Mouse (Mus musculus) heart, postnatal 4 days (tissue): ENCODE measurements at regions not wholly inside any gene's neighbourhood (a gene's known extent, or its start where the extent isn't known, plus 50 kb on each side); places are given as distances from the start of the nearest gene placed in this dataset.

Experiments
- DNase-seq: peaks from one replicate; pipeline ENCODE4 v3.0.0; 2021

GRCm38 (mm10) chr2:47750997-47751623 lies 1062.8 kb upstream of the Acvr2a start:
- no peak for DNase-seq

- no peak for DNase-seq
These were observed 1058.2 kb upstream of the Acvr2a start for GRCm38 (mm10) chr2:47755716-47756115.

- no peak for DNase-seq
These were observed 1057.7 kb upstream of the Acvr2a start for GRCm38 (mm10) chr2:47756248-47756647.

GRCm38 (mm10) chr2:47775766-47776165 lies 1038.1 kb upstream of the Acvr2a start:
- no peak for DNase-seq

GRCm38 (mm10) chr2:47776965-47777364 lies 1036.9 kb upstream of the Acvr2a start:
- DNase-seq = no peak

GRCm38 (mm10) chr2:47785848-47786247 lies 1028.1 kb upstream of the Acvr2a start:
- peak; percentile 61 for DNase-seq

- no peak for DNase-seq
These were observed 991.1 kb upstream of the Acvr2a start for GRCm38 (mm10) chr2:47822746-47823271.

GRCm38 (mm10) chr2:47832493-47832892 lies 981.4 kb upstream of the Acvr2a start:
- no peak for DNase-seq

- DNase-seq = no peak
These were observed 980.4 kb upstream of the Acvr2a start for GRCm38 (mm10) chr2:47833517-47833916.

GRCm38 (mm10) chr2:47834055-47834799 lies 979.7 kb upstream of the Acvr2a start:
- DNase-seq = no peak

- no peak for DNase-seq
These were observed 956.7 kb upstream of the Acvr2a start for GRCm38 (mm10) chr2:47857229-47857628.

GRCm38 (mm10) chr2:47862446-47862845 lies 951.5 kb upstream of the Acvr2a start:
- no peak for DNase-seq

GRCm38 (mm10) chr2:47878002-47878401 lies 935.9 kb upstream of the Acvr2a start:
- DNase-seq = no peak

- no peak for DNase-seq
These were observed 934.8 kb upstream of the Acvr2a start for GRCm38 (mm10) chr2:47879071-47879470.

- no peak for DNase-seq
These were observed 934.1 kb upstream of the Acvr2a start for GRCm38 (mm10) chr2:47879796-47880195.

- no peak for DNase-seq
These were observed 925.7 kb upstream of the Acvr2a start for GRCm38 (mm10) chr2:47888166-47888565.

- DNase-seq = no peak
These were observed 922.5 kb upstream of the Acvr2a start for GRCm38 (mm10) chr2:47891366-47891765.

GRCm38 (mm10) chr2:47892879-47893278 lies 921.0 kb upstream of the Acvr2a start:
- no peak for DNase-seq

- no peak for DNase-seq
These were observed 919.1 kb upstream of the Acvr2a start for GRCm38 (mm10) chr2:47894806-47895205.

- DNase-seq = no peak
These were observed 899.6 kb upstream of the Acvr2a start for GRCm38 (mm10) chr2:47914270-47914669.

- DNase-seq = no peak
These were observed 898.9 kb upstream of the Acvr2a start for GRCm38 (mm10) chr2:47914986-47915485.

GRCm38 (mm10) chr2:47922965-47923364 lies 890.9 kb upstream of the Acvr2a start:
- no peak for DNase-seq

- DNase-seq = no peak
These were observed 887.3 kb upstream of the Acvr2a start for GRCm38 (mm10) chr2:47926620-47927019.

GRCm38 (mm10) chr2:47945061-47945460 lies 868.8 kb upstream of the Acvr2a start:
- peak; percentile 12 for DNase-seq
